Mouse (Mus musculus): ENCODE measurements around the gene Lrrc8c. TPM values are rescaled to one million over a fixed set of nuclear protein-coding genes. Genes with fewer than 3 reads are reported as not detected.

Lrrc8c gene
- total and polyA plus RNA-seq, 3 experiments = 10.1 to 70.0 (median 50.6) TPM

DNA sequence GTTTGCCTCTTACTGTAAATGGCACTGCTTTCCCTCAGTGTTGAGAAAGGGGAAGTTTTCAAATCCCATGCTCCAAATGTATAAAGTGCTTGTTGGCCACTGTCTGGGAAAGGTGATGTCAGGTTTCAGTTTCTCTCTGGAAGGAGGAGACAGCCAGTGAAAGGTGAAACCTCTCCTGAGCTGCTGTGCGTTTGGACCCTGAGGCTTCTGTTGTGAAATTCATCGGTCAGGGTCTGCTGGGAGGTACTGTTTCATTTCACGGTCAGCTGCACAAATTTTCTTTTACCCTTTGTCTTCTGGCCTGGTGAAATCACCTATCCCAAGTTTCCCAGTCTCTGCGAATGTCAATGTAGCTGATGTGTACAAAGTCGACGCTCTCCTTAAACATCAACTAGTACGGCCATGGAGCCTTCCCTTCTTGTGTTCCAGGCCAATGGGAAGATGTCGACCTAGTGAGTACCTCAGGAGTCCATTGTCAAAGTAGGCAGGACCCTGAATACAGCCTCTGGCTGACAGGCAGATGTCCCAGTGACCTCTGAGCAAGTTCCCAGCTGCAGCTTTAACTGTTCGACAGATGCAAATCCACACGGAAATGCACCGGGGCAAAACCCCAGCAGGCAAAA is 18.0 kb downstream of the Lrrc8c start:
- ATAC-seq (ENCODE audit: extremely low read depth, insufficient number of reproducible peaks, low FRiP score, poor library complexity, severe bottlenecking) (no peak), DNase-seq (ENCODE audit: low spot score) (no peak)
- Histone ChIP-seq H3K36me3 (replicated peaks) (peaks cover 77% of the 10 kb centered on the region), H3K4me3 (ENCODE audit: low read depth, low read length) (no peak overlapping the region), H3K4me1 (ENCODE audit: insufficient read depth, low read depth, low read length) (peaks cover 18% of the 10 kb centered on the region), H3K27me3 (ENCODE audit: insufficient read depth, low read length) (no peaks in the 10 kb centered on the region), H3K9me3 (replicated peaks) (no peaks in the 10 kb centered on the region)
- no peak for TF ChIP-seq CTCF (IDR thresholded peaks at IDR 0.05; ENCODE audit: low read depth, low read length)
- no peak for TF ChIP-seq POLR2AphosphoS5 (IDR thresholded peaks at IDR 0.05; ENCODE audit: insufficient replicate concordance, low read depth, low read length)
- TF ChIP-seq GATA1 (IDR thresholded peaks at IDR 0.05; ENCODE audit: borderline replicate concordance, low read length) = no peak
- TF ChIP-seq GATA2 (IDR thresholded peaks at IDR 0.05; ENCODE audit: borderline replicate concordance, low read depth, low read length) = no peak
- TF ChIP-seq TAL1 (conservative IDR thresholded peaks at IDR 0.05; ENCODE audit: low read depth, low read length) = no peak

- H3K4me1 ChIP-seq (ENCODE audit: insufficient read depth, low read depth, low read length) = peaks cover 6% of the 10 kb centered on the region
- H3K27me3 ChIP-seq (ENCODE audit: insufficient read depth, low read length) = no peaks in the 10 kb centered on the region
- H3K36me3 ChIP-seq (replicated peaks) = peaks cover 81% of the 10 kb centered on the region
- TF ChIP-seq CTCF (IDR thresholded peaks at IDR 0.05; ENCODE audit: low read depth, low read length) = no peak
- TF ChIP-seq TAL1 (conservative IDR thresholded peaks at IDR 0.05; ENCODE audit: low read depth, low read length) = no peak
- no peak for TF ChIP-seq GATA2 (IDR thresholded peaks at IDR 0.05; ENCODE audit: borderline replicate concordance, low read depth, low read length)
- TF ChIP-seq POLR2AphosphoS5 (IDR thresholded peaks at IDR 0.05; ENCODE audit: insufficient replicate concordance, low read depth, low read length) = no peak
- TF ChIP-seq GATA1 (IDR thresholded peaks at IDR 0.05; ENCODE audit: borderline replicate concordance, low read length) = no peak
- no peak overlapping the region for H3K4me3 ChIP-seq (ENCODE audit: low read depth, low read length)
- H3K9me3 ChIP-seq (replicated peaks) = no peaks in the 10 kb centered on the region
- no peak for DNase-seq (ENCODE audit: low spot score)
- ATAC-seq (ENCODE audit: extremely low read depth, insufficient number of reproducible peaks, low FRiP score, poor library complexity, severe bottlenecking) = no peak
These were observed 21.9 kb downstream of the Lrrc8c start for GRCm38 (mm10) chr5:105541051-105541450.

DNA sequence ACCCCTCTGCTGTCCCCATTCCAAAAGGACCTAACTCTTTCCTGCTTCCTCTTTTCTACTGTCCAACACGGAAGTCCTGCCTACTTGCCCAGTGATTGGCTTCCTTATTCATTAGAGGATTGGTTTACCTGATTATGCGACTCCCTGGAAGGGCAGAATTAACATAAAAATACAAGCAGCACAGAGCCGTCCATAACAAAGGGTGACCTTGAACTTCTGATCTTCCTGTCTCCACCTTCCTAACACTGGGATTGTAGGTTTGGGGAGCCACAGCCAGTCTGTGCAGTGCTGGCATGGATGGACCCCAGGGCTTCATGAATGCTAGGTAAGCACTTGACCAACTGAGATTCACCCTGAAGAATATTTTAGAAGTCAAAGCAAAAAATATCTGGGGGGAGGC is 25.9 kb downstream of the Lrrc8c start:
- ATAC-seq (ENCODE audit: extremely low read depth, insufficient number of reproducible peaks, low FRiP score, poor library complexity, severe bottlenecking) (no peak), DNase-seq (ENCODE audit: low spot score) (no peak)
- Histone ChIP-seq H3K4me1 (ENCODE audit: insufficient read depth, low read depth, low read length) (no peaks in the 10 kb centered on the region; the same call in 1 of the 2 replicates), H3K36me3 (replicated peaks) (peaks cover 86% of the 10 kb centered on the region), H3K27me3 (ENCODE audit: insufficient read depth, low read length) (no peaks in the 10 kb centered on the region), H3K4me3 (ENCODE audit: low read depth, low read length) (no peak overlapping the region), H3K9me3 (replicated peaks) (no peaks in the 10 kb centered on the region)
- TF ChIP-seq GATA1 (IDR thresholded peaks at IDR 0.05; ENCODE audit: borderline replicate concordance, low read length) = no peak
- no peak for TF ChIP-seq CTCF (IDR thresholded peaks at IDR 0.05; ENCODE audit: low read depth, low read length)
- no peak for TF ChIP-seq TAL1 (conservative IDR thresholded peaks at IDR 0.05; ENCODE audit: low read depth, low read length)
- TF ChIP-seq POLR2AphosphoS5 (IDR thresholded peaks at IDR 0.05; ENCODE audit: insufficient replicate concordance, low read depth, low read length) = no peak
- no peak for TF ChIP-seq GATA2 (IDR thresholded peaks at IDR 0.05; ENCODE audit: borderline replicate concordance, low read depth, low read length)

DNA sequence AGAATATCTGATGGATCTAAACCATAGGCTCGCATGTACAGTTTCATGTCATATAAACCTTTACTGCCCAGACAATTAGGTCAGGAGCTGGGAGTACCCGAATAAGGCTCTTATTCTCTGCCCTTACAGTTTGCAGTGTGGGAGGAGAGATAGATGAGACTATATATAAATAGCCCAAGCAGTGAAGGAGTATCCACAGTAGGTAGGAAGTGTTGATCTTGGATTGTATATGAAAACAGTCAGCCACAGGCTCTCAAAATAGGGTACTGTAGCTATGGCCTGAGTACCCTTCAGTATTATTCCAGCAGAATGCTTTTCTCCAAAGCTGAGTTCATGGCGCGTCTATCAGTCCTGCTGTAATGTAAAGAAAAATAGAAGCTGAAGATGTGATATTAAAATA is 27.9 kb downstream of the Lrrc8c start:
- ATAC-seq (ENCODE audit: extremely low read depth, insufficient number of reproducible peaks, low FRiP score, poor library complexity, severe bottlenecking) = no peak
- Histone ChIP-seq H3K27me3 (ENCODE audit: insufficient read depth, low read length) (no peaks in the 10 kb centered on the region), H3K4me1 (ENCODE audit: insufficient read depth, low read depth, low read length) (0 out of 2 replicates have a peak, but pooled peaks cover 2% of the 10 kb centered on the region), H3K4me3 (ENCODE audit: low read depth, low read length) (no peak overlapping the region), H3K36me3 (replicated peaks) (peaks cover 87% of the 10 kb centered on the region), H3K9me3 (replicated peaks) (no peaks in the 10 kb centered on the region)
- no peak for DNase-seq (ENCODE audit: low spot score)
- TF ChIP-seq CTCF (IDR thresholded peaks at IDR 0.05; ENCODE audit: low read depth, low read length) (no peak), POLR2AphosphoS5 (IDR thresholded peaks at IDR 0.05; ENCODE audit: insufficient replicate concordance, low read depth, low read length) (no peak), TAL1 (conservative IDR thresholded peaks at IDR 0.05; ENCODE audit: low read depth, low read length) (no peak), GATA1 (IDR thresholded peaks at IDR 0.05; ENCODE audit: borderline replicate concordance, low read length) (no peak), GATA2 (IDR thresholded peaks at IDR 0.05; ENCODE audit: borderline replicate concordance, low read depth, low read length) (no peak)

DNA sequence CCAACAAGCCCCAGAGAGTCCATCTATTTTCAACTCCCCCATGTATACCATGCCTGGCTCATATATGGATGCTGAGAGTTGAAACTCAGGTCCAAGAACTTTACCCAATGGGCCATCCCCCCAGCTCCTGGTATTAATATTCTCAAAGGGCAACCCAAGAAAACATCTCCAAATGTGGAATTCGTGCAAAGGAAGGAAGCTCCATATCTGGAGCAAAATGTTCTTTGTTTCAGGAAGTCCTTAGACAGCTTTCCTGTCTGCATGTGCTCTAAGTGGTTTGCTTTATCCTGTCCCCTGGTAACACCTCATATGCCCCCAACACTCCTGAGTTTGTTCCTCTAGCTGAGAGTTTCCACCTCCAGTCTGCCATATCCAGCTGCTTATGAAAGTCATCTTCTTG is 32.6 kb downstream of the Lrrc8c start:
- no peaks in the 10 kb centered on the region for H3K27me3 ChIP-seq (ENCODE audit: insufficient read depth, low read length)
- TF ChIP-seq CTCF (IDR thresholded peaks at IDR 0.05; ENCODE audit: low read depth, low read length) = no peak
- TF ChIP-seq GATA2 (IDR thresholded peaks at IDR 0.05; ENCODE audit: borderline replicate concordance, low read depth, low read length) = no peak
- no peak for TF ChIP-seq POLR2AphosphoS5 (IDR thresholded peaks at IDR 0.05; ENCODE audit: insufficient replicate concordance, low read depth, low read length)
- no peak for TF ChIP-seq GATA1 (IDR thresholded peaks at IDR 0.05; ENCODE audit: borderline replicate concordance, low read length)
- TF ChIP-seq TAL1 (conservative IDR thresholded peaks at IDR 0.05; ENCODE audit: low read depth, low read length) = no peak
- DNase-seq (ENCODE audit: low spot score) (no peak), ATAC-seq (ENCODE audit: extremely low read depth, insufficient number of reproducible peaks, low FRiP score, poor library complexity, severe bottlenecking) (no peak)
- H3K4me1 ChIP-seq (ENCODE audit: insufficient read depth, low read depth, low read length) = 0 out of 2 replicates have a peak, but pooled peaks cover 2% of the 10 kb centered on the region
- no peak overlapping the region for H3K4me3 ChIP-seq (ENCODE audit: low read depth, low read length)
- H3K36me3 ChIP-seq (replicated peaks) = peaks cover 76% of the 10 kb centered on the region
- no peaks in the 10 kb centered on the region for H3K9me3 ChIP-seq (replicated peaks)

DNA sequence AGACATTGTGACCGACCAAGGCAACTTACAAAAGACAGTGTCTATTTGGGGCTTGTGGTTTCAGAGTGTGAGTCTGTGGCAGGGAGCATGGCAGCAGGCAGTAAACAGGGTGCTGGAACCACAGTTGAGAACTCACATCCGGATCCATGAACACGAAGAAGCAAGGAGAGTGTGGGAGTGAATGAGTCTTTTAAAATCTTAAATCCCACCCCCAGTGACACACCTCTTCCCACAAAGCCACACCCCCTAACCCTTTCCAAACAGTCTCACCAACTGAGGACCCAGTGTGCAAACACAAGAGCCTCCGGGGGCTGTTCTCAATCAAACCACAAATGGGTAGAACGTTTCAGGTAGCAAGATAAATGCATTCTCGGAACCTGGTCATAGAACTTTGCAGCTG is 37.1 kb downstream of the Lrrc8c start:
- peaks cover 6% of the 10 kb centered on the region; the same call in 1 of the 2 replicates for H3K4me1 ChIP-seq (ENCODE audit: insufficient read depth, low read depth, low read length)
- H3K27me3 ChIP-seq (ENCODE audit: insufficient read depth, low read length) = no peaks in the 10 kb centered on the region
- no peak overlapping the region for H3K4me3 ChIP-seq (ENCODE audit: low read depth, low read length)
- TF ChIP-seq GATA1 (IDR thresholded peaks at IDR 0.05; ENCODE audit: borderline replicate concordance, low read length) (no peak), GATA2 (IDR thresholded peaks at IDR 0.05; ENCODE audit: borderline replicate concordance, low read depth, low read length) (no peak), POLR2AphosphoS5 (IDR thresholded peaks at IDR 0.05; ENCODE audit: insufficient replicate concordance, low read depth, low read length) (no peak), CTCF (IDR thresholded peaks at IDR 0.05; ENCODE audit: low read depth, low read length) (no peak), TAL1 (conservative IDR thresholded peaks at IDR 0.05; ENCODE audit: low read depth, low read length) (no peak)
- ATAC-seq (ENCODE audit: extremely low read depth, insufficient number of reproducible peaks, low FRiP score, poor library complexity, severe bottlenecking) (no peak), DNase-seq (ENCODE audit: low spot score) (no peak)
- peaks cover 74% of the 10 kb centered on the region for H3K36me3 ChIP-seq (replicated peaks)
- H3K9me3 ChIP-seq (replicated peaks) = peaks cover 3% of the 10 kb centered on the region

All from G1E (cell line).